Mouse (Mus musculus): Measurements from ENCODE around the gene Gm5798.
"Not testable (repeated sequence)": the region's sequence is repeated elsewhere in the genome, so short reads cannot be mapped to it uniquely, and the experiment has no call there.

The Gm5798 gene

DNA sequence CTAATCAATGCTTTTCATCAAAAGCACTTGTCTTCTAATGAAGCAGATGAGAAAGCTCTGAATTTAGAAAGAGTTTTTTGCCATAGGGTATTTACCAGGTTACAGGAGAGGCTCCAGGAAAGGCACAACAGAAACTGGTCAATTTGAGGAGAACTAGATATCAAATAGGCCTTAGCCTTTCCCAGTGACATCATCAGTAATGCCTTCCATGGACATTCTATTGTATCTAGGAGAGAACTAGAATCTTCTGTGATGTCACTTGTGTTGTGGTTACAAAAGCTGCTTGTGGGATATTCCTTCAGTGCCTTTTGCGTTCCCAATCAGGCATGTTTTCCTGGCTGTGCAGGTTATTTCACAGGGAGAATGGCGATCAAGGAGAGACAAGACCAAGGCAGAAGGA is at the start of gene Gm5798:
Gene Gm5798 (plus strand): TSS at position 301 of the 400 bp plus-strand sequence.
- DNase-seq (ENCODE audit: low spot score), result not testable (repeated sequence)

DNA sequence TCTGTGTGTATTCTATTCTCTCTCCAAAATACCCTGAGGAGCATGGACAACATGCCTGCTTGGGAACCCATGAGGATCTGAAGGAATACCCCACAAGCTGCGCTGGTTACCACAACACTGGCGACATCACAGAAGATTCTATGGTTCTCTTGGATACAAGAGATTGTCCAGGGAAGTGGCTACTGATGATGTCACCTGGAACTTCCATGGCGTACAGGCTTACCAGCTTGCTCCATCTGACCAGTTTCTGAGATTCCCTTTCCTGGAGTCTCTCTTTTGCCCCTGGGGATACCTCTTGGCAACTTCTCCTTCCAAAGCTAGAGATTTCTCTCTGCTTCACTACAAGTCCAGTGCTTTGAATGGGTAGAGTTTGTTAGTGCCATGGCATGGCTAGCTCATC is 37.9 kb downstream of the Gm5798 start, which contains the start of gene Gm7945:
Gene Gm7945 (minus strand): TSS at position 101 of the 400 bp plus-strand sequence.
- not testable (repeated sequence) for DNase-seq (ENCODE audit: low spot score)

All from urinary bladder, postnatal 10 days (tissue).